In the genomic region with DNA sequence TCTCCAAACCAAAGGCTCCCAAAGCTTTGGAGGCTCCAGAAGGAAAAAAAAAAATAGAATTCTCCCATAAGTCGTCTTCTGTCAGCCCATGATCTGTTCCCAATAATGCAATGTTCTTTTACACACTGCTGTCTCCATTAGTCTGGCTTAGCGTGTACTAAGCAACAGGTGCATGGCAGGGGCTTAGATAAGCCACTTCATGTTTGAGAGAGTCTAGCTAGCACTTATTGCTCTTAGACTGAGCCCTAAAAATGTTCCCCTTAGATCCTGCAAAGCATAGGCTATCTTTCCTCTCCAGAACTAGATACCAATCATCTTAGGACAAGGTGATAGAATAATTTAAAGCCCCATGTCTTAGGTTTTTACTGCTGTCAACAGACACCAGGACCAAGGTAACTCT, we compare ENCODE assay signal across 16 mouse cellular contexts.
DNase-seq lines count a peak whose midpoint lies in the region; ATAC-seq and TF ChIP-seq lines count a peak whose summit lies in the region.
"Had no signal": no experiment of that assay in that cellular context is flagged by ENCODE, and none has a peak within 500 bp of the region (broad histone marks: within the 10 kb centered on the region; RNA-seq: fewer than 3 reads in every experiment).

No protein-coding gene starts in this region.

- H3K4me2 ChIP-seq in intestine, embryonic 16.5 days (ENCODE audit: low read depth, low read length): no peak overlapping the region
- no peak overlapping the region for H3K4me2 ChIP-seq in intestine, embryonic 15.5 days (replicated peaks)
- peak overlapping the region; percentile 37 for H3K4me2 ChIP-seq in liver, embryonic 14.5 days (ENCODE audit: low read depth)
- H3K4me2 ChIP-seq in hindbrain, embryonic 13.5 days: no peak overlapping the region
- H3K4me2 ChIP-seq: embryonic facial prominence, embryonic 15.5 days; forebrain, embryonic 12.5 days; hindbrain, embryonic 15.5 days had no signal

- WGBS in intestine, embryonic 16.5 days: 93% methylated on average over 2 of the region's 2 CpGs
- 85% methylated on average over 2 of the region's 2 CpGs for WGBS in intestine, embryonic 15.5 days
- WGBS in liver, embryonic 14.5 days (ENCODE audit: insufficient replicate concordance): 23% methylated on average over 2 of the region's 2 CpGs
- WGBS in hindbrain, embryonic 10.5 days: 82% methylated on average over 2 of the region's 2 CpGs
- 84% methylated on average over 2 of the region's 2 CpGs for WGBS in hindbrain, embryonic 13.5 days

- no peak overlapping the region for H3K4me3 ChIP-seq in intestine, embryonic 16.5 days (ENCODE audit: low read length)
- H3K4me3 ChIP-seq in intestine, embryonic 15.5 days (replicated peaks): no peak overlapping the region
- H3K4me3 ChIP-seq in liver, embryonic 14.5 days (ENCODE audit: insufficient read depth in 1 of 2, low read depth in 2 of 2, low read length in 2 of 2): no peak overlapping the region
- no peak overlapping the region for H3K4me3 ChIP-seq in hindbrain, embryonic 10.5 days
- H3K4me3 ChIP-seq in hindbrain, embryonic 13.5 days: no peak overlapping the region
- H3K4me3 ChIP-seq: embryonic facial prominence, embryonic 15.5 days; forebrain, embryonic 12.5 days; hindbrain, embryonic 15.5 days had no signal

- DNase-seq in liver: peak; percentile 11
- peak in 1 of 3 experiments; percentile 19 for DNase-seq in liver, embryonic 14.5 days (ENCODE audit: low read depth in 3 of 3, low spot score in 3 of 3)
- no peak for DNase-seq in hindbrain, embryonic 10.5 days (ENCODE audit: low spot score)
- no peak for DNase-seq in left cerebral cortex, adult 9 months (ENCODE audit: low spot score in 2 of 2)
- DNase-seq: adrenal gland, postnatal 14 days; cerebellum, adult 2 months; cerebellum, postnatal 10 days; gastrocnemius, postnatal 10 days; heart, postnatal 10 days had no signal

- TF ChIP-seq CTCF in liver, embryonic 14.5 days (IDR thresholded peaks at IDR 0.05; ENCODE audit: low read depth): no peak

- 0 out of 2 replicates have a peak, but pooled peaks have one; percentile 25 for TF ChIP-seq EP300 in liver, embryonic 14.5 days (IDR thresholded peaks at IDR 0.05; ENCODE audit: low read depth)

- H3K27ac ChIP-seq in intestine, embryonic 16.5 days (ENCODE audit: low read length): no peak overlapping the region
- H3K27ac ChIP-seq in intestine, embryonic 15.5 days: no peak overlapping the region
- H3K27ac ChIP-seq in liver, embryonic 14.5 days: peak overlapping the region; percentile 65
- no peak overlapping the region for H3K27ac ChIP-seq in hindbrain, embryonic 10.5 days
- H3K27ac ChIP-seq in hindbrain, embryonic 13.5 days: no peak overlapping the region
- H3K27ac ChIP-seq: embryonic facial prominence, embryonic 15.5 days; forebrain, embryonic 12.5 days; hindbrain, embryonic 15.5 days had no signal

- H3K9me3 ChIP-seq in intestine, embryonic 16.5 days (ENCODE audit: control insufficient read depth, low read length): no peaks in the 10 kb centered on the region
- no peaks in the 10 kb centered on the region for H3K9me3 ChIP-seq in intestine, embryonic 15.5 days
- no peaks in the 10 kb centered on the region for H3K9me3 ChIP-seq in liver, embryonic 14.5 days (ENCODE audit: control insufficient read depth, low read length)
- no peaks in the 10 kb centered on the region for H3K9me3 ChIP-seq in hindbrain, embryonic 10.5 days
- H3K9me3 ChIP-seq in hindbrain, embryonic 13.5 days: no peaks in the 10 kb centered on the region
- H3K9me3 ChIP-seq: embryonic facial prominence, embryonic 15.5 days; forebrain, embryonic 12.5 days; hindbrain, embryonic 15.5 days had no signal

- ATAC-seq in intestine, embryonic 16.5 days: peak; percentile 31; the same call in 1 of the 2 replicates
- no peak for ATAC-seq in intestine, embryonic 15.5 days
- ATAC-seq in liver, embryonic 14.5 days (ENCODE audit: insufficient read depth): peak; percentile 89
- ATAC-seq in megakaryocyte progenitor cell, adult 5-6 weeks (replicated peaks; ENCODE audit: poor library complexity): peak; percentile 54
- ATAC-seq in hindbrain, embryonic 13.5 days (ENCODE audit: low FRiP score): no peak

- no peaks in the 10 kb centered on the region for H3K27me3 ChIP-seq in intestine, embryonic 16.5 days (replicated peaks; ENCODE audit: control insufficient read depth, insufficient read depth, low read length)
- no peaks in the 10 kb centered on the region for H3K27me3 ChIP-seq in intestine, embryonic 15.5 days (replicated peaks)
- no peaks in the 10 kb centered on the region for H3K27me3 ChIP-seq in liver, embryonic 14.5 days (ENCODE audit: control insufficient read depth, insufficient read depth, low read length)
- H3K27me3 ChIP-seq in hindbrain, embryonic 10.5 days (ENCODE audit: insufficient read depth, poor library complexity, severe bottlenecking): no peaks in the 10 kb centered on the region
- H3K27me3 ChIP-seq in hindbrain, embryonic 13.5 days: no peaks in the 10 kb centered on the region
- H3K27me3 ChIP-seq: embryonic facial prominence, embryonic 15.5 days; forebrain, embryonic 12.5 days; hindbrain, embryonic 15.5 days had no signal

- H3K36me3 ChIP-seq in intestine, embryonic 16.5 days (ENCODE audit: control insufficient read depth, insufficient read depth, low read length): no peaks in the 10 kb centered on the region; the same call in 1 of the 2 replicates
- no peaks in the 10 kb centered on the region for H3K36me3 ChIP-seq in intestine, embryonic 15.5 days
- H3K36me3 ChIP-seq in liver, embryonic 14.5 days (replicated peaks; ENCODE audit: control insufficient read depth, insufficient read depth, low read depth): no peaks in the 10 kb centered on the region
- peaks cover 34% of the 10 kb centered on the region for H3K36me3 ChIP-seq in hindbrain, embryonic 10.5 days
- H3K36me3 ChIP-seq in hindbrain, embryonic 13.5 days: peaks cover 47% of the 10 kb centered on the region
- H3K36me3 ChIP-seq: embryonic facial prominence, embryonic 15.5 days had no signal

- no peaks in the 10 kb centered on the region for H3K4me1 ChIP-seq in intestine, embryonic 16.5 days (ENCODE audit: control insufficient read depth, insufficient read depth, low read length)
- H3K4me1 ChIP-seq in intestine, embryonic 15.5 days (replicated peaks): no peaks in the 10 kb centered on the region
- H3K4me1 ChIP-seq in liver, embryonic 14.5 days (replicated peaks; ENCODE audit: control insufficient read depth in 2 of 2, insufficient read depth in 2 of 2, low read length in 1 of 2): peaks cover 13 to 25% of the 10 kb centered on the region in 2 experiments
- no peaks in the 10 kb centered on the region for H3K4me1 ChIP-seq in hindbrain, embryonic 10.5 days (replicated peaks)
- peaks cover 2% of the 10 kb centered on the region; the same call in 1 of the 2 replicates for H3K4me1 ChIP-seq in hindbrain, embryonic 13.5 days (replicated peaks)
- H3K4me1 ChIP-seq: forebrain, embryonic 12.5 days; hindbrain, embryonic 15.5 days had no signal

- H3K9ac ChIP-seq in intestine, embryonic 16.5 days (ENCODE audit: low read depth, low read length): no peak overlapping the region
- H3K9ac ChIP-seq in intestine, embryonic 15.5 days: no peak overlapping the region
- no peak overlapping the region; the same call in 1 of the 2 replicates for H3K9ac ChIP-seq in liver, embryonic 14.5 days (replicated peaks)
- H3K9ac ChIP-seq in hindbrain, embryonic 13.5 days: no peak overlapping the region
- H3K9ac ChIP-seq: embryonic facial prominence, embryonic 15.5 days; forebrain, embryonic 12.5 days; hindbrain, embryonic 15.5 days had no signal

Comparison
In these comparisons a context has a peak if more than half of its experiments do, and no peak if none do; other contexts are left out.
1. ATAC-seq: peak in intestine, embryonic 16.5 days (single experiment), liver, embryonic 14.5 days (single experiment) and megakaryocyte progenitor cell, adult 5-6 weeks (single experiment); none in intestine, embryonic 15.5 days (single experiment) and hindbrain, embryonic 13.5 days (single experiment).